Mouse (Mus musculus): ENCODE results near the gene 9530053A07Rik.
A peak's percentile ranks its signal among the peaks of the same experiment; 100 is the strongest.

DNA sequence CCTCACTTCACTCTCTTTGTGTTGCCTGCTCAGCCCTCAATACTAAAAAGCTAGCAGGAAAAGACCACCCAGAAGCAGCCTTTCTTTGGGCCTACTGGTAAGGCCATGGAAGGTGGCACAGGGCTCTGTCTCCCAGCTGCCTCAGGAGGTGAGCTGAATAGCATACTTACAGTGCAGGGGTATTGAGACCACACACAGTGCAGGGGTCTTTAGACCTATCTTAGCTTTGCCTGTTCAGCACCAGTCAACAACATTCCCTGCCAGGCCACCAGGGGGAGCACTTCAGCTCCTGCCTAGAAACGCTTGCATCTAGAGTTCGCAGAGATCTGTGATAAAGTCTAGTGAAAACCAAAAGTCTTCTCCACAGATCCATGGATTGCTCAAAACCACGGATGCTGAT is 19.0 kb downstream of the 9530053A07Rik start:
- TF ChIP-seq CTCF (IDR thresholded peaks at IDR 0.05; ENCODE audit: low read depth) (peak; percentile 77), EP300 (IDR thresholded peaks at IDR 0.05; ENCODE audit: low read depth) (no peak)
